Mouse (Mus musculus): Measurements from ENCODE around the gene Trio.

Gene Trio

GRCm38 (mm10) chr15:27991892-27992593 lies 33.6 kb downstream of the Trio start:
- no peak for DNase-seq (ENCODE audit: low spot score)

- DNase-seq (ENCODE audit: low spot score) = no peak
Measured at GRCm38 (mm10) chr15:27991066-27991701, 34.5 kb downstream of the Trio start.

- DNase-seq (ENCODE audit: low spot score) = no peak
Measured at GRCm38 (mm10) chr15:27987979-27988378, 37.7 kb downstream of the Trio start.

GRCm38 (mm10) chr15:27984881-27985280 lies 40.8 kb downstream of the Trio start:
- no peak for DNase-seq (ENCODE audit: low spot score)

- DNase-seq (ENCODE audit: low spot score) = no peak
Measured at GRCm38 (mm10) chr15:27981764-27982500, 43.7 kb downstream of the Trio start.

DNA sequence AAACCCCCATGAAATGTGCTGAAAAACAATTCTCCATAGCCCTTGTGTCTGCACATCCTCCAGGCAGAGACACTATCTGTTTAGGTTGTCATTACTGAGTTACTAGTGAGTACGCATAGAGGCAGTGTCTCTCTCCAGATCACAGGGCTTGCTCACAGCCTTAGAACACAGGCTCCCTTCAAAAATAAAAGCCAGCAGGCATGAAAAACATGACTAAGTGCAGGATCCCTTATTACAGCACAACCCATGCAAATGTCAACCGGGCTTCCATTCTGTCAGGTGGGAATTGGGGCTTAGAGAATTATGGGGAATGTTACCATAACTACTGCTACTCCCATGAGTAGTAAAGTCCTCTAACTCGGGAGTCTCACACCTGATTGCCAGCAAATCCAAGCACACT lies 44.4 kb downstream of the Trio start:
- no peak for DNase-seq (ENCODE audit: low spot score)

GRCm38 (mm10) chr15:27980436-27980835 lies 45.2 kb downstream of the Trio start:
- DNase-seq (ENCODE audit: low spot score) = no peak

GRCm38 (mm10) chr15:27976950-27977349 lies 48.7 kb downstream of the Trio start:
- no peak for DNase-seq (ENCODE audit: low spot score)

DNA sequence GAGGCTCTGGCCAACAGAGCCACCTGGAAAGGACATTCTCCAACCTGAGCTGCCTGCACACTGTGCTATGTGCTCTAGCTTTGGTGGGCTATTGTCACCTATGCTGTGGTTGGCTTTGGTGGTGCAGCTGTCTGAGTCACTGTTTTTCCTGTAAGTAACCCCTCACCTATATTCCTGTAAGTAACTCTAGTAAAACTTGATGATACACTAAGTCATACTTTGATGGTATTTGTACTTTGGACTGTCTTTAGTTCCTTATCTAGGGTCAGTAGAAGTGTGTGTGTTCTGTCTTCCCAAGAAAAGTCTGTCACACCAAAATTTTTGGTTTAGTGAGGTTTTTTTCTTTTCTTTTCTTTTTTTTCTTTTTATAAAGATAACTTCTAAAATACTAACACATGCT lies 49.3 kb downstream of the Trio start:
- no peak for DNase-seq (ENCODE audit: low spot score)

GRCm38 (mm10) chr15:27974637-27975036 lies 51.0 kb downstream of the Trio start:
- DNase-seq (ENCODE audit: low spot score) = no peak

- no peak for DNase-seq (ENCODE audit: low spot score)
Measured at GRCm38 (mm10) chr15:27968183-27968582, 57.5 kb downstream of the Trio start.

DNA sequence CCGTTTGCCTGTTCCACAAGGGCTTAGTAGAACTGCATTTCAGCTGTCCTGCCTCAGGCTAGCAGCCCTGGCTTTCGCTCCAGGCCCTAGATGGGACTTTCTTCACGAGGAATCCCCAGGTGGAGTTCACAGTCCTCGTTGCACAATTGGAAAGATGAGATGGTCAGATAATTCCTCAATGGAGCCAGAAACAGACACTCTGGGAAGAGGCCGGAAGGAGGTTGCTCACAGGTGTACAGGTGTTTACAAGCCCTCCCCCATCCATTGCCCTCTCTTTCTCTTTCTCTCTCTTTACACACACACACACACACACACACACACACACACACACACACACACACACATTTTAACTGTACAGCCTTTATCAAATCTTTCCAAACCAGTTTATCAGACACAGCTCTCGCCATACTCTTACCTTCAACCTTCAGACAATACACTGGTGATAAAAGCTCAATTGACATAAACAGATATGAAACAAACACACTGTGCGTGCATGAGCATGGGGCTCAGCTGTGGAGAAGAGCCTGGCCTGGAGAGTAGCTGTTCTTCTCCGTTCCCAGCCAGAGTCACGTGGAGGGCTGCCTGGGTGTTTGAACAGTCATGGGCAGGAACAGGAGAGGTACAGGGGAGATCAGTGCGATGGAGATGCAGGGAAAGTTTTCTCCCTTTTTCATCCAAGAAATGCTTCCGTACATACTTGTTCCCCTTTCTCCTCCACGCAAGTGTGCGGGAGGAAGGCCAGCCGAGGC lies 58.3 kb downstream of the Trio start:
- DNase-seq (ENCODE audit: low spot score) = no peak

DNA sequence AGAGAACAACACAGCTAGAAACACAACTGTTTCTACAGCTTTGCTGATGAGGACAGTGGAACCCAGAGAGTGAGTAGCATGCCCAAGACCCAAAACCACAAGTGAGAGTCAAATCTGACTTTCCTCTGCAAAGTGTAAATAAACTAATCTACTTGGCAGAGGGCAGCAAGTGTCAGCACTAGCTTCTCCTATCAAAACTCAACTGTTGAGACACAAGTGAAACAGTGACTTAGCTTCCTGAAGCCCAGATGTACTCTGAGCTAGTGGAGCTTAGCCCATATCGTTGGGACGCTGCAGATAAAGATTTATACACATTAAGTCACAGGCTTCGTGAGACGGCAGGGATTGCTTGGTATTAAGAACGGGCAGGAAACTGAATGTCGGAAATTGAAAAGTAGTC lies 60.8 kb downstream of the Trio start:
- DNase-seq (ENCODE audit: low spot score) = no peak

- no peak for DNase-seq (ENCODE audit: low spot score)
Measured at GRCm38 (mm10) chr15:27963506-27963905, 62.1 kb downstream of the Trio start.

DNA sequence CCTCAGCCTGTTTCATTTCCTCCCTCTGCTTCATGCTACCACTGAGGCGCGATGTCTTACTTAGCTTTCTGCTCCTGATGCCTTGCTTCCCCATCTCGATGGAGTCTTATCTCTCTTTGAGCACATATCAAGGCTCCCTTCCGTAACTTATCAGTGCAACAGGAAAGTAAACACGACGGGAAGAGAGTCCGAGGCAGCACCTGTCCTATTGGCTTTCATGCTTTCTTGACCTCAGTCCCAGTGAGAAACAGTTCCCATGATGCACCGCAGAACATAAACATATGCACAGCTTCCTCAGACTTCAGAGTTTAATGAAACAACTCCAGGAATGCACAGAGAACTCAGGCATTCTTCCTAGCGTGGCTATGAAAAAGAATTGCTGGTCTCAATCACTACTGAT lies 65.0 kb downstream of the Trio start:
- DNase-seq (ENCODE audit: low spot score) = no peak

DNA sequence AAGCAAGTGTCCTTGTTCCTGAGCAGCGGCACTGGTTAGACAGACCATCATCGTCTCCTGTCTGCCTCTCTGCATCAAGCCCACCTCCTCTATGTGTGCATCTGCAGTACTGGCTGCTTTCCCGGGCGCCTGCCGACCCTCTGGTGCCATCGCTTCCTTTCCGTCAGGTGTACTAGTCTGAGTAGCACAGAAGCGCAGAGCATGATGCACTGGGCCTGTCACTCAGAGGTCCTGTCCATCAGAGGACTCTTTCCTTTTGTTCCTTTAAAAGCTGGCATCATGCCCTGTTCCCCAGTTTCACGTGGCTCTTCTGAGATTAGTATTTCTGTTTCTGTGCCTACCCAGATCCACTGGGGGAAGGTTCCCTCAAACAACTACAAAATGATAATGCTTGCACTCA lies 67.8 kb downstream of the Trio start:
- DNase-seq (ENCODE audit: low spot score) = no peak

- no peak for DNase-seq (ENCODE audit: low spot score)
Measured at GRCm38 (mm10) chr15:27955614-27956013, 70.0 kb downstream of the Trio start.

DNA sequence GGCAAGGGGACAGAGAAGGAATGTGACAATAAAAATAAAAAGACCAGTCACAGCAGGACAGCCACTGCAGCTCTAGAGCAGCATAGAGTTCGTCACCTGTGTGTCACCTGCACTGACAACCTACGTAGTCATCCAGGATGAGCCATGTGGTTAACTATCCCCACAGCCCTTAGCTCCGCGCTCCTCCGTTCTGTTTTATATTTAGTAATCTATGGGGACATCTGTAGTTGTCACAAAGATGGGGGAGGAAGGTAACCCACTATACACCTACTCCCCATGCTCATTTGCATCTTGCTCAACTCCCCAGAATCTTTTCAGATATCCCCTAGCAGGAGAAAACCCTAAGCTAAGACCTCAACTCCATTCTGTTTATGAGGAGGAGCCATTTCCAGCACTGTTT lies 71.3 kb downstream of the Trio start:
- no peak for DNase-seq (ENCODE audit: low spot score)

GRCm38 (mm10) chr15:27953570-27953969 lies 72.1 kb downstream of the Trio start:
- no peak for DNase-seq (ENCODE audit: low spot score)

- DNase-seq (ENCODE audit: low spot score) = no peak
Measured at GRCm38 (mm10) chr15:27951195-27951594, 74.5 kb downstream of the Trio start.

DNA sequence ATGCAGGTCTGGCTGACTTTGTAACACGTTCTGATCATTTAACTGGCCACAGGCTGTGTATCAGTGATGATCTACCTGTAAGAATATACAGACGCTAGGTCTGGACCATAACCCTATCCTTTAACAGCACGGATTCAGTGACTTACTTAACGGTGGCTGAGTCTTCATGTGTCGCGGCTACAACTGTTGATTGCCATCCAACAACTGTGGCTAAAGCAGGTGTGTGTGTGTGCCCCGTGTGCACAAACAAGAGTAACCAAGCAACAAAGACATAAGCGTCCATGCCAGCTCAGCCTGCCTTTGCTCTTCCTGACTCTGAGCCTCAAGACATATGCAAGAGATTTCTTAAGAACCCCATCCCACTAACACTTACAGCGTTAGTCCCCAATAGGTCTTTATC lies 76.5 kb downstream of the Trio start:
- no peak for DNase-seq (ENCODE audit: low spot score)

DNA sequence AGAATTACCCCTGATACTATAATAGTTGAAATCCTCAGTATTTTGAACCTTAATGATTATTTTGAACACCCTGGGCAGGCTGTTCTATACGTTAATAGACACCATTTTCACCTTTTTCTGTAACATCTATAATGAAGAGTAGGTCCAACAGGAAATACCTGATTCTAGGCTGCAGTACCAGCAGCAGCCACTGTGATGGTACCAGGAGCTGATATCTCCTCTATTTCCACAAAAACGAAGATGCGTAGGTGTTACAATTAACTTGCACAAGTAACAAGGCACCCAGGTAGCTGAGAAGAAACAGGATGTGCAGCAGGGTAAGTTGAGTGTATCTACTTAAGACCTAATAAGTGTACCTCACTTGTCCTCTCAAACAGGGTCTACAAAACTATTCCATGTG lies 77.8 kb downstream of the Trio start:
- no peak for DNase-seq (ENCODE audit: low spot score)

GRCm38 (mm10) chr15:27945570-27945969 lies 80.1 kb downstream of the Trio start:
- no peak for DNase-seq (ENCODE audit: low spot score)

Measured in ovary, postnatal 10 days (tissue).